Mouse (Mus musculus) embryonic facial prominence, embryonic 13.5 days (tissue): ENCODE data around the gene Prop1. TPM values are rescaled to one million over a fixed set of nuclear protein-coding genes. Genes with fewer than 3 reads are reported as not detected.

Source experiments
- ATAC-seq: fragments of 200-750 bp; cut with Nextera tagmentation; 2 replicates; pipeline ENCODE4 v1.8.0; 2017; ENCODE audit warnings: low read depth; ENCODE audit not compliant: insufficient number of reproducible peaks, insufficient read depth, low FRiP score, low TSS enrichment
- H3K27ac ChIP-seq: fragments of 300-500 bp; sonication (generic); 2 replicates; pipeline ENCODE4 v1.5.1; 2015; ENCODE audit warnings: moderate library complexity, mild to moderate bottlenecking, inconsistent platforms
- H3K27me3 ChIP-seq: fragments of 300-500 bp; sonication (generic); 2 replicates; pipeline ENCODE4 v1.6.1; 2015; ENCODE audit warnings: mild to moderate bottlenecking, inconsistent platforms
- H3K36me3 ChIP-seq: fragments of 300-500 bp; sonication (generic); 2 replicates; pipeline ENCODE4 v1.6.1; 2015; ENCODE audit warnings: mild to moderate bottlenecking, inconsistent platforms
- H3K4me1 ChIP-seq: fragments of 300-500 bp; sonication (generic); 2 replicates; pipeline ENCODE4 v1.6.1; 2015; ENCODE audit warnings: inconsistent platforms
- H3K4me2 ChIP-seq: fragments of 300-500 bp; sonication (generic); 2 replicates; pipeline ENCODE4 v1.6.1; 2015; ENCODE audit warnings: moderate library complexity, mild to moderate bottlenecking, inconsistent platforms
- H3K4me3 ChIP-seq: fragments of 300-500 bp; sonication (generic); 2 replicates; pipeline ENCODE4 v1.5.1; 2015; ENCODE audit warnings: mild to moderate bottlenecking, inconsistent platforms
- H3K9ac ChIP-seq: fragments of 300-500 bp; sonication (generic); 2 replicates; pipeline ENCODE4 v1.6.1; 2015; ENCODE audit warnings: mild to moderate bottlenecking, inconsistent platforms
- H3K9me3 ChIP-seq: fragments of 300-500 bp; sonication (generic); 2 replicates; pipeline ENCODE4 v1.6.1; 2016; ENCODE audit warnings: inconsistent platforms
- WGBS: fragments of 180-500 bp; shearing (Covaris S2); methylation state at CpG from one replicate; pipeline ENCODE4 v1.1.7; 2015; ENCODE audit warnings: mixed read lengths; 5-methylcytosine and 5-hydroxymethylcytosine counted together
- polyA plus RNA-seq: library from polyadenylated mRNA; unstranded; fragments of >200 nt; fragmentation: Nextera tagmentation; extraction: Ambion mirVana; gene quantifications from 2 replicates; pipeline ENCODE4 v1.2.1, GENCODE M21; 2015

The Prop1 gene
- polyA plus RNA-seq = not detected in 2 replicates

DNA sequence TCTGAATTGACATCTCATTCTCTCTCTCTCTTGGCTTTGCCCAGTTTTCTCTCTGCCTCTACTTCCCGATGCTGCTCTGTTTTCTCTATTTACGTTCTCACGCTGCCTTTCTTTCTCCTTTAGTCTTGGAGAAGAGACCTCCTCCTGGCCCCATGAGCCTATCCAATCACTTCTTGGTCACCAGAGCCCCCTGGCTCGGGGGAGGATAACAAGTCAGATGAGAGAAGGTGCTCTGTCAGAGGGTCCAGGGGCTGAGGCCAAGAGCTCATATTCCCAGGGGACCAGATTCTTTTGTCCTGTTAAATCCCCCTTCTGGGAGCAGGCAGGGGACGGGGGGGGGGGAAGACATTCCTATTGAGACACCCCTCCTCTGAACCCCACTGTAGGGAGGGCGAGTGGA lies at the start of gene Prop1:
TSS of gene Prop1 (minus strand) at position 101 of the 400 bp plus-strand sequence.
- H3K9me3 ChIP-seq = no peaks in the 10 kb centered on the region
- H3K4me3 ChIP-seq = no peak within 1 kb of the TSS
- H3K4me2 ChIP-seq = no peak within 1 kb of the TSS
- H3K36me3 ChIP-seq = no peaks in the 10 kb centered on the region
- H3K27me3 ChIP-seq = no peaks in the 10 kb centered on the region
- 0 out of 2 replicates have a peak, but pooled peaks cover 2% of the 10 kb centered on the region for H3K4me1 ChIP-seq
- ATAC-seq = no peak
- WGBS = 65% methylated on average over 6 of the region's 6 CpGs
- H3K27ac ChIP-seq = no peak within 1 kb of the TSS
- H3K9ac ChIP-seq = no peak within 1 kb of the TSS

- H3K9ac ChIP-seq = no peak within 1 kb of the TSS
- no peaks in the 10 kb centered on the region for H3K36me3 ChIP-seq
- 82% methylated on average over 5 of the region's 5 CpGs for WGBS
- H3K9me3 ChIP-seq = 0 out of 2 replicates have a peak, but pooled peaks cover 3% of the 10 kb centered on the region
- H3K27ac ChIP-seq = no peak within 1 kb of the TSS
- no peaks in the 10 kb centered on the region for H3K4me1 ChIP-seq
- H3K4me3 ChIP-seq = no peak within 1 kb of the TSS
- H3K4me2 ChIP-seq = no peak within 1 kb of the TSS
- no peak for ATAC-seq
- no peaks in the 10 kb centered on the region for H3K27me3 ChIP-seq
Observed at GRCm38 (mm10) chr11:51003296-51003695, 49.7 kb upstream of the Prop1 start, which contains the start of gene Olfr51. TSS of gene Olfr51 (plus strand) at chr11:51003596.

DNA sequence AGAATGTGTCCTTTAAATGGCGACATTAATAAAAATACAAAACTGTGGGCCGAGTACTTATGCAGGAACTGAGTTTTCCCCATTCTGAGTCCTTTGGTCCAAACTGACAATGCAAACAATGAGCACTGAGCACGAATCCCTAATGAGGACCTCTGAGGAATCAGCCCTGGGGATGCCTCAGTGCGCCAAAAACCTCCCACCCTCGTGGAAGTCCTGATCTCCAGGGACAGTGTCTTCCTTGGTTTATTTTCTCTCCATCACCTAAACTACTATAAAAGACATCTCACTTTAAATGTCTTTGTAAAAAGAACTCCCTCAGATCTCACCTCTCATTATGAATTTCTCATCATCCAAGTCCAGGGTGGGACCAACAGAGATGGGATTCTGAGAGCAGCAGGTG lies 28.1 kb upstream of the Prop1 start, which contains the start of gene Olfr1377:
TSS of gene Olfr1377 (plus strand) at position 301 of the 400 bp plus-strand sequence.
- H3K27ac ChIP-seq = no peak within 1 kb of the TSS
- no peak within 1 kb of the TSS for H3K9ac ChIP-seq
- no peaks in the 10 kb centered on the region for H3K4me1 ChIP-seq
- H3K9me3 ChIP-seq = no peaks in the 10 kb centered on the region
- no peak within 1 kb of the TSS for H3K4me3 ChIP-seq
- no peaks in the 10 kb centered on the region for H3K36me3 ChIP-seq
- ATAC-seq = no peak
- WGBS = 68% methylated on average over 5 of the region's 5 CpGs
- no peaks in the 10 kb centered on the region for H3K27me3 ChIP-seq
- no peak within 1 kb of the TSS for H3K4me2 ChIP-seq

DNA sequence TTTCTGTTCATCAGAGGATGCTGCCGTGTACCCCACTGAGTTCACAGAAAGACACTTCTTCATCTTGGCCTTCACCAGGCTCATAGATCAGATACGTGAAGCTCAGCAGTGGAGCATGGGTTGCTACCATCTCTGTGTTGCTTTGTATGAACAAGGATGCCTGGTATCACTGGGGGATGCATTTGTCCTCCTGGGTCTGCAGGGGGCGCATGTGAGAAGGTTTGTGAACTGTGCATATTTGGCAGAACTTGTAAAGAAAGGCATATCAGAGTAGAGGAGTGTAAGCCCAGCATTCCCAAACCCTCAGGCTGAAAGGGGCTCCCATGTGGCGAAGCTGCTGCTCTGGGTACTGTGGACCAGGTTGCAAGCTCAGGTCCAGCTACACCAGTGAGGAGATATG lies 23.7 kb upstream of the Prop1 start:
- 70% methylated on average over 4 of the region's 4 CpGs for WGBS
- H3K27me3 ChIP-seq = no peaks in the 10 kb centered on the region

DNA sequence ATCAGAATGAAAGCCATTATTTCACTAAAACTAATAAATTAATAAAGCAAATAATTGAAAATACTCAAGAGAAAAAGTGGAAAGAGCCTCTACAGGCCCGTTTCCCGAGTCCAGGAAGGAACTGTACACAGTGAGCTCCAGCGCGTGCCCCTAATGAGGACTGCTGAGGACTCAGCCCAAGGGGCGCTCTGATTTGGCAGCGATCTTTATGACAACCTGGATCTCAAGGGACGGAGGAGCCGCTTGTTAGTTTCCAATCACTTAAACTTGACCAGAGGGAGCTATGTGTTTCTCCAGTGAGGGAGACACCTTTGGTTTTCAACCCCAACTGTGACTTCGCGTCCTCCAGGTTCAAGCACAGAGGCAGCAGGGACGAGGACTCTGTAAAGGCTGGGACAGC lies 12.7 kb upstream of the Prop1 start, which contains the start of gene Olfr1378:
TSS of gene Olfr1378 (plus strand) at position 301 of the 400 bp plus-strand sequence.
- Histone ChIP-seq H3K27ac (no peak within 1 kb of the TSS), H3K27me3 (no peaks in the 10 kb centered on the region), H3K9ac (no peak within 1 kb of the TSS), H3K9me3 (no peaks in the 10 kb centered on the region), H3K4me2 (no peak within 1 kb of the TSS), H3K4me1 (no peaks in the 10 kb centered on the region), H3K36me3 (no peaks in the 10 kb centered on the region), H3K4me3 (no peak within 1 kb of the TSS)
- ATAC-seq = no peak
- WGBS = 87% methylated on average over 11 of the region's 11 CpGs

More for the DNA sequence above, 23.7 kb upstream of the Prop1 start:
- H3K4me3 ChIP-seq = no peak overlapping the region
- H3K9me3 ChIP-seq = no peaks in the 10 kb centered on the region
- ATAC-seq = no peak
- no peak overlapping the region for H3K9ac ChIP-seq
- no peak overlapping the region for H3K4me2 ChIP-seq
- H3K27ac ChIP-seq = no peak overlapping the region
- no peaks in the 10 kb centered on the region for H3K36me3 ChIP-seq
- H3K4me1 ChIP-seq = no peaks in the 10 kb centered on the region

GRCm38 (mm10) chr11:50964886-50965285 lies 11.3 kb upstream of the Prop1 start:
- Histone ChIP-seq H3K4me1 (no peaks in the 10 kb centered on the region), H3K4me3 (no peak overlapping the region), H3K36me3 (no peaks in the 10 kb centered on the region), H3K9me3 (no peaks in the 10 kb centered on the region), H3K4me2 (no peak overlapping the region), H3K27me3 (no peaks in the 10 kb centered on the region), H3K9ac (no peak overlapping the region), H3K27ac (no peak overlapping the region)
- no peak for ATAC-seq
- WGBS = 77% methylated on average over 2 of the region's 2 CpGs

DNA sequence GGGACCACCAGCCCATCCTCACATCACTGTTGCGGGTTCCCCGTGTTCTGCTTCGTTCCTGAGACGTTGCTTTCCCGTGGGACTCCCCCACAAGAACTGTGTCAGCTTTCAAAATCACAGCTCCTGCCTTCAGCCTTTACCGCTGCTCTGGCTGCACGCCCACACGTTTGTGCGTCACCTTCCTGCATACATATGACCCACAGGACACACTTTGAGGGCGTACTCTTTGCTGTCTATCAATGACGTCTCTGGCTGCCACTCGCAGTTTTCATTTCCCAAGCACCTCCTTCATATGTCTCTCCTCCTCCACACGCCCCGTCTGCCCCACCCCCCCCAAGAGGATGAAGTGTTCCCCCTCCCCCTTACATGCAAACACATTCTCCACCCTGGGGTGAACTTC lies 1.3 kb downstream of the Prop1 start:
- H3K4me1 ChIP-seq = 0 out of 2 replicates have a peak, but pooled peaks cover 2% of the 10 kb centered on the region
- H3K4me3 ChIP-seq = no peak overlapping the region
- no peak overlapping the region for H3K4me2 ChIP-seq
- no peak overlapping the region for H3K27ac ChIP-seq
- no peaks in the 10 kb centered on the region for H3K36me3 ChIP-seq
- ATAC-seq = no peak
- WGBS = 69% methylated on average over 14 of the region's 14 CpGs
- H3K9ac ChIP-seq = no peak overlapping the region
- no peaks in the 10 kb centered on the region for H3K27me3 ChIP-seq
- H3K9me3 ChIP-seq = no peaks in the 10 kb centered on the region

DNA sequence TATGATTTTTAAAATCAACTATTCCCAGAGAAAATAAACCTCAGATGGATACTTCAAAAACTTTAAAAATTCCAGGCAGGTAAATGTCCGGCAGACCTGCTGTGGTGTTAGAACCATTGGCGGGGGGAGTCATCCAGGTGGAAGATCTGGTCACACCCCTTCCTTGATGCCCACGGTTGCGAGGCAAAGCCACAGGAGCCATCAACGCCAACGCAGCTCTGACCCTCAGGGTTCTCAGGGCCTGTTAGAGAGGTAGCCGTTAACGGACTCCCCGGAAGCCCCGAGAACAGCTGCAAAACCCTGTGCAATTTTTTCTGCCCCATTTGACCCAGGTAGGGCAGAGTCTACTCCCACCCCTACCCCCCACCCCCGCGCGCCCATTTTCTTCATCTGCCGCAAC lies 10.1 kb downstream of the Prop1 start, which contains the start of gene 4933414I15Rik:
TSS of gene 4933414I15Rik (minus strand) at position 260 of the 400 bp plus-strand sequence.
- no peak within 1 kb of the TSS for H3K4me3 ChIP-seq
- no peaks in the 10 kb centered on the region for H3K9me3 ChIP-seq
- 76% methylated on average over 14 of the region's 14 CpGs for WGBS

DNA sequence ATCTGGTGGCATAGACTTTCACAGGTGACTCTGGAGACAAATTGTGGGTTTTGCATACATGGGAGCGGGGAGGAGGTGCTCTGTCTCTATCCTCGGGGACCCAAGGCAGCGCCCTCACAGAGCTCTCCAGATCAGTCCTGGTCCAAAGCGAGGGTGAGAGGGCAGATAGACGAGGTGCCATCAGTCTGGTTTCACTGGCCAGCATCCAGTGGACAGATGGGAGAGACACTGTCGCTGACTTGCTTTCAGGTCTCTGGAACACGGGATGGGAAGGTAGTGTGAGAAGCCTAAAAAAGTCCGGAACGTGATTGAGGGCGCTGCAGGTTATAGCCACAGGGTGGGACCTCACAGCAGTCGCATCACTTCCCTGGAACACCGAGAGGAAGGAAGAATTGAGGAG lies 11.2 kb downstream of the Prop1 start:
- Histone ChIP-seq H3K27ac (no peak overlapping the region), H3K27me3 (no peaks in the 10 kb centered on the region), H3K9ac (no peak overlapping the region), H3K4me2 (no peak overlapping the region), H3K4me3 (no peak overlapping the region), H3K9me3 (no peaks in the 10 kb centered on the region), H3K4me1 (no peaks in the 10 kb centered on the region), H3K36me3 (no peaks in the 10 kb centered on the region)
- no peak for ATAC-seq
- WGBS = 69% methylated on average over 12 of the region's 12 CpGs

More for the DNA sequence above, 10.1 kb downstream of the Prop1 start, which contains the start of gene 4933414I15Rik:
- Histone ChIP-seq H3K27me3 (no peaks in the 10 kb centered on the region), H3K27ac (no peak within 1 kb of the TSS), H3K4me1 (no peaks in the 10 kb centered on the region), H3K9ac (no peak within 1 kb of the TSS), H3K36me3 (no peaks in the 10 kb centered on the region), H3K4me2 (no peak within 1 kb of the TSS)
- ATAC-seq = no peak

DNA sequence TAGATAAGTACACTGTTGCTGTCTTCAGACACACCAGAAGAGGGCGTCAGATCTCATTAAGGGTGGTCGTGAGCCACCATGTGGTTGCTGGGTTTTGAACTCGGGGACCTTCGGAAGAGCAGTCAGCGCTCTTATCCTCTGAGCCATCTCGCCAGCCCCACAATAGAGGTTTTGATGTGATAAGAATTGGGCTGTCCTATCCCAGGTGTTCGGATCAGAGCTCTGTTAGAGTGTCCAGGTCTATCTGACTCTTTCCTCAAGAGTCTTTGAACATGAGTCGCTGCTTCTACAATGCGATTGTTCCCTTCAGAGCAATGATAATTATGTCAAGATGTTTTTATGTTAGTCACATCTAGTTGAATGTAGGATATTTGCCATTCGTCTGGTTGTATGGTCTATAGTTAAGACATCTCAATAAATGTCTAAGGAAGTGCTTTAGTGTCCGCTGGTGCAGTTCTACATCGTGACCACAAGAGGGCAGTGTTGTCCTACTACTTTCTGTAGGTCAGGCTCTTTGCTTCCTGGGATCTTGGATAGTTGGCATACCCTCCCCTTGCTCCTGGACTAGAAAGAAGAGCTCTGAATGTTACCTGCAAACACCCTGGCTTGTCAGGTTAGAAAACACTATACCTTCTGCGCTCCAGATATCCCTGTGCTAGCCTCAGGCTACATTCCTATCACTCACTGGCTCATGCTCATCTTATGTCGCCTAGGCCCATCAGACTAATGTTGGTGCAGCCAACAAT lies 13.8 kb downstream of the Prop1 start:
- H3K4me2 ChIP-seq = no peak overlapping the region
- 37% methylated on average over 14 of the region's 14 CpGs for WGBS
- no peaks in the 10 kb centered on the region for H3K9me3 ChIP-seq
- H3K4me3 ChIP-seq = no peak overlapping the region
- no peak for ATAC-seq
- H3K27me3 ChIP-seq = no peaks in the 10 kb centered on the region
- no peaks in the 10 kb centered on the region for H3K36me3 ChIP-seq
- no peak overlapping the region for H3K27ac ChIP-seq
- H3K9ac ChIP-seq = no peak overlapping the region
- no peaks in the 10 kb centered on the region for H3K4me1 ChIP-seq

- Histone ChIP-seq H3K36me3 (no peaks in the 10 kb centered on the region), H3K27ac (no peak overlapping the region), H3K27me3 (no peaks in the 10 kb centered on the region), H3K4me3 (no peak overlapping the region), H3K9ac (no peak overlapping the region), H3K9me3 (no peaks in the 10 kb centered on the region), H3K4me2 (no peak overlapping the region), H3K4me1 (no peaks in the 10 kb centered on the region)
- ATAC-seq = no peak
- WGBS = 81% methylated on average over 8 of the region's 8 CpGs
Observed at GRCm38 (mm10) chr11:50938435-50938834, 15.1 kb downstream of the Prop1 start.

GRCm38 (mm10) chr11:50932040-50932439 lies 21.5 kb downstream of the Prop1 start:
- no peak overlapping the region for H3K27ac ChIP-seq
- no peaks in the 10 kb centered on the region for H3K9me3 ChIP-seq
- peaks cover 10% of the 10 kb centered on the region for H3K4me1 ChIP-seq
- H3K27me3 ChIP-seq = peaks cover 13% of the 10 kb centered on the region
- H3K9ac ChIP-seq = no peak overlapping the region
- ATAC-seq = no peak
- H3K4me2 ChIP-seq = peak overlapping the region; percentile 79
- no peaks in the 10 kb centered on the region for H3K36me3 ChIP-seq
- peak overlapping the region; percentile 65; the same call in 1 of the 2 replicates for H3K4me3 ChIP-seq
- WGBS = 88% methylated on average over 1 of the region's 1 CpGs
